Mouse (Mus musculus) megakaryocyte, embryonic 14.5 days (primary cell): ENCODE results near the gene 6030468B19Rik. TPM values are rescaled to one million over a fixed set of nuclear protein-coding genes. Genes with fewer than 3 reads are reported as not detected.
"Not testable (repeated sequence)": the region's sequence is repeated elsewhere in the genome, so short reads cannot be mapped to it uniquely, and the experiment has no call there.

Experiments used
- H3K27me3 ChIP-seq: replicated peaks from 2 replicates; pipeline ENCODE3; 2012; ENCODE audit warnings: inconsistent platforms
- H3K36me3 ChIP-seq: replicated peaks from 2 replicates; pipeline ENCODE3; 2012; ENCODE audit warnings: low read length, inconsistent platforms, mixed read lengths
- H3K4me1 ChIP-seq: 2 replicates; pipeline ENCODE4 v1.6.1; 2012; ENCODE audit warnings: inconsistent platforms
- H3K4me3 ChIP-seq: replicated peaks from 2 replicates; pipeline ENCODE3; 2012; ENCODE audit warnings: moderate library complexity, mild to moderate bottlenecking, inconsistent platforms
- H3K9me3 ChIP-seq: 2 replicates; pipeline ENCODE4 v1.6.1; 2012; ENCODE audit warnings: inconsistent platforms
- FLI1 ChIP-seq: IDR thresholded peaks from 2 replicates; pipeline ENCODE4 v1.6.1; 2012; ENCODE audit warnings: low read length, inconsistent platforms, mixed read lengths
- GATA1 ChIP-seq: IDR thresholded peaks from 3 replicates; pipeline ENCODE4 v1.6.1; 2012; ENCODE audit warnings: mixed read lengths, low read length, inconsistent platforms, borderline replicate concordance
- polyA plus RNA-seq: library from polyadenylated mRNA; stranded (reverse); fragments of >175 nt; gene quantifications from 2 replicates; pipeline ENCODE4 v1.2.3, GENCODE M21; 2012; ENCODE audit warnings: low replicate concordance; ENCODE audit not compliant: insufficient read depth

The 6030468B19Rik gene
- polyA plus RNA-seq, 1 experiment = 17.2 TPM

DNA sequence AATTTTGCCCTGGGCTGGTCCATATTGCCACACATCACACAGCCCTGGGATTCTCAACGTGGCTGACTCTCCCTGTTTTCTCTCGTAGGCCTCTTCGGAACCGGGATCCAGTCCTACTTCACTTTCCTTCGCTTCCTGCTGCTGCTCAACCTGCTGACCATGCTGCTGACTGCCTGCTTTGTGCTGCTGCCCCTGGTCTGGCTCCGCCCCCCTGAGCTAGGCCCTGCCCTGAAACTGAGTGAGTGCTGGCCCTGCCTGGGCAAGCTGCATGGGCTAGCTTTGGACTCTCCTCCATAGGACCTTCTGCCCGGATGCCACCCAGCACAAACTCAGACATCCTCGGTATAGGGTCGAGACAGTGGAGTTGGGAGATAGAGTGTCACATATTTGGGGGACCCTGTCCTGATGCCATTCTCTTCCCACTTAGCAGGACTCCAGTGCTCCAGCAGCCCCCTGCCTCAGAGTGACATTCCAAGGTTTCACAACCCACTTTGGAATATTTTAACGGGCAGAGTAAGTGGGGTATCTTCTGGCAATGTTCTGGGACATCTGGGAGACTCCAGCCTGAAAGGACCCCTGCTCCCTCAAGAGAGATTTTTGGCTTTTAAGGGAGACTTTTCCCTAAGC, 13.7 kb upstream of the 6030468B19Rik start:
- Histone ChIP-seq H3K36me3 (peaks cover 56% of the 10 kb centered on the region), H3K9me3 (no peaks in the 10 kb centered on the region), H3K4me1 (peaks cover 73% of the 10 kb centered on the region), H3K4me3 (peak overlapping the region; percentile 97), H3K27me3 (no peaks in the 10 kb centered on the region)
- TF ChIP-seq GATA1 (no peak), FLI1 (no peak)

DNA sequence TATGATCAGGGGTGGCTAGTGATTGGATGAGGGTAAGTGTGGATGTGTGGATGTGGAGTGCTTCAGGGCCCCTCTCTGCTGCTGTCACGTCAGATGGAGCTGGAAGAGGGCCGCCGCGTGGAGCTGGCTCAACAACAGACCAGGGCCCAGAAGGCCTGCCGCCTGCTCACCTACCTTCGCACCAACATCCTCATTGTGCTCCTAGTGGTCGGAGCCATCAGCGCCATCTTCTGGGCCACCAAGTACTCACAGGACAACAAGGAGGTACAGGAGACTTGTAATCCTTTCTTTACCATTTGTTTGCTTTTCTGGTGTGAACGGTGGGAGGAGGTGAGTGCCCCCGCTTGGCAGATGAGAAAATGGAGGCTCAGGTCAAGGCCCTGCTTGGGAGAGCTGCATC, 11.2 kb upstream of the 6030468B19Rik start:
- H3K36me3 ChIP-seq = peaks cover 75% of the 10 kb centered on the region
- H3K9me3 ChIP-seq = no peaks in the 10 kb centered on the region
- H3K4me1 ChIP-seq = peaks cover 66% of the 10 kb centered on the region
- H3K4me3 ChIP-seq = no peak overlapping the region
- TF ChIP-seq FLI1 (no peak), GATA1 (no peak)
- no peaks in the 10 kb centered on the region for H3K27me3 ChIP-seq

DNA sequence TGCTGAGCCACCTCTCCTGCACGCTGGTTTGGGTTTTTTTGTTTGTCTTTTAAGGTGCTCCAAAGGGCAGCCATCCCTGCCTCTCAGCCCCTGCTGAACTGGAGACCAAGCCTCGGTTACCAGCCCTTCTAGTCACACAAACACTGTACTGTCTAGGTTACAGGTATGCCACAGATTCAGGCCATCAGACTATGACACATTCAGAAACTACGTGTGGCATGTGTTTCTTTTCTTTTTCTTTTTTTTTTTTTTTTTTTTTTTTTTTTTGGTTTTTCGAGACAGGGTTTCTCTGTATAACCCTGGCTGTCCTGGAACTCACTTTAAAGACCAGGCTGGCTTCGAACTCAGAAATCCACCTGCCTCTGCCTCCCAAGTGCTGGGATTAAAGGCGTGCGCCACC, 9.0 kb upstream of the 6030468B19Rik start:
- not testable (repeated sequence) for H3K4me3 ChIP-seq, H3K27me3 ChIP-seq, H3K9me3 ChIP-seq
- peaks cover 62% of the 10 kb centered on the region for H3K4me1 ChIP-seq
- peaks cover 92% of the 10 kb centered on the region for H3K36me3 ChIP-seq

DNA sequence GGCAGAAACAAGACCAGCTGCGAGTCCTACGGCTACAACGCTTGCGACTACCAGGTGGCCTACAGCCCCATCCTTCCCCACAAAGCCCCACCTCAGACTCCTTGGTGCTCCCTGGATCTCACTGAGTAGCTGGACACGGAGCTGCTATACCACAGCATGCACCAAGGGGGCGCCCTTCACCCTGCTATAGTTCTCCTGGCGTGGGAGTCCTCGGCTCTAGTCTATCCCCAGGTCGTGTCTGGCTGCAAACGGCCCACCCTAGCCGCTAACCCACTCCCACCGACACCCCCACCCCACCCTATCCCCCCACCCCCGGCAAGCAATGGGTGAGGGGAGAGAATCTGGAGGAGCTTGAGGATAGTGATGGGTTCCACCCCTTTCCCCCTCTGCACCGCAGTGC, 7.2 kb upstream of the 6030468B19Rik start:
- H3K36me3 ChIP-seq = peaks cover 74% of the 10 kb centered on the region
- no peaks in the 10 kb centered on the region for H3K9me3 ChIP-seq
- peak overlapping the region; percentile 72 for H3K4me3 ChIP-seq
- peaks cover 44% of the 10 kb centered on the region for H3K4me1 ChIP-seq
- no peak for TF ChIP-seq FLI1
- no peak for TF ChIP-seq GATA1
- no peaks in the 10 kb centered on the region for H3K27me3 ChIP-seq

DNA sequence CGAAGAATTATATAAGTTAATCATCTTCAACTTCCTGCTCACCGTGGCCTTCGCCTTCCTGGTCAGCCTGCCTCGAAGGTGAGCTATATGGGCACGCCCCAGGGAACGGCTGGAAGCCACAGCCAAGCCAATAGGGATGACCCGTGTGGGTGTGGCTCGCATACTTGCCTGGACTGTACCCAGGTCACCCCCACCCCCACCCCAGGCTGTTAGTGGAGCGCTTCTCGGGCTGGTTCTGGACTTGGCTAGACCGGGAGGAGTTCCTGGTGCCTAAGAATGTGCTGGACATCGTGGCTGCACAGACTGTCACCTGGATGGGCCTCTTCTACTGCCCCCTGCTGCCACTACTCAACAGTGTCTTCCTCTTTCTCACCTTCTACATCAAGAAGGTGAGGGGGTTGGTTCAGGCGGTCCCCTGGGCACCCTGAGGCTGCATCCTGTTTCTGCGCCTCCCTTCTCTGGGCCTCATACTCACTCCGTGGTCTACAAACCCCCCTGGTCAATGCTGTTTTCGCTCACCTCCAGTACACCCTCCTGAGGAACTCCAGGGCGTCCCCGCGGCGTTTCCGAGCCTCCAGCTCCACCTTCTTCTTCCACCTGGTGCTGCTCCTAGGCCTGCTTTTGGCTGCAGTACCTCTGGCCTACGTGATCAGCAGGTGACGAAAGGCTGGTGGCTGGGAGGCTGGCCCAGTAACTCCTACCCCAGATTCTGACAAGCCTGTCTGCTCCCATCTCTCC, 6.6 kb upstream of the 6030468B19Rik start:
- Histone ChIP-seq H3K4me1 (peaks cover 41% of the 10 kb centered on the region), H3K9me3 (no peaks in the 10 kb centered on the region), H3K4me3 (peak overlapping the region; percentile 72), H3K36me3 (peaks cover 68% of the 10 kb centered on the region), H3K27me3 (no peaks in the 10 kb centered on the region)
- no peak for TF ChIP-seq FLI1
- TF ChIP-seq GATA1 = no peak

DNA sequence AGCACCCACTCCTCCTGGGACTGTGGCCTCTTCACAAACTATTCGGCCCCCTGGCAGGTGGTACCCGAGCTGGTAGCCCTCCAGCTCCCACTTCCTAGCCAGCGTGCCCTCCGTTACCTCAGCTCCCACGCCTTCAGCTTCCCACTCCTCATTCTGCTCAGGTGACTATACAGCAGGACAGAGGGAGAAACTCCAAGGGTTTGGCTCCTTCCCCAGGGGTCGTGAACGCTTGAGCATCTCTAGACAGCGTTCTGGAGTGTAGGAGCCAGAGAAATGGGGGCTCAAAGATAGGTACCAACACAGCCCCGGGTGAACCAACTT, 6.1 kb upstream of the 6030468B19Rik start:
- TF ChIP-seq FLI1 (no peak), GATA1 (no peak)
- Histone ChIP-seq H3K4me1 (peaks cover 42% of the 10 kb centered on the region), H3K36me3 (peaks cover 64% of the 10 kb centered on the region)

DNA sequence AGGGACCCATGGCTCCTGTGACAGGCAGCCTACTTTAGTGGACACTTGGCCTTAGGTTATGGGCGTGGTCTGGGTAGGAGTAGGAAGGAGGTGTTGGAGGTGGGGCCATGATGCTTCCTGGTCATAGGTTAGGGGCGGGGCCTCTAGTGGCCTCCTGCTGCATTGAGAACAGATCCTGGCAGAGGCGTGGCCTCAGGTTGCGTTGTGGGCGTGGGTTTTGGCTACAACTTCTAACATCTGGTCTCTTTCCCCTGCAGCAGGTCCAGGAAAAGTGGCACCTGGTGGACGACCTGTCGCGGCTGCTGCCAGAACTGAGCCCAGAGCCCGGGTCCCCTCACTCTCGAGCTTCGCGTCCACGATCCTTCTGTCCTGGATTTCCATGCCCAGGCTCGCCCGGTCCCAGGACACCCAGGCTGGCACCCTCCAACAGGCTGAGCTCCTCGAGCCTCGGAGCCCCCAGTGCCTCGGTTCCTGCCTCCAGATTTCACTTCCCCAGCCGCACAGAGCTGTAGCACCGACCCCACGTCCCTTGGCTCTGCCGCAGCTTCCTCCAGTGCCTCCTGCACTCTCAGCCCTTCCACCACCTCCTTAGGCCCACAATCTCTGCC, 5.1 kb upstream of the 6030468B19Rik start:
- TF ChIP-seq GATA1 (no peak), FLI1 (no peak)
- peak overlapping the region; percentile 65 for H3K4me3 ChIP-seq
- H3K36me3 ChIP-seq = peaks cover 54% of the 10 kb centered on the region
- peaks cover 50% of the 10 kb centered on the region for H3K4me1 ChIP-seq
- H3K9me3 ChIP-seq = no peaks in the 10 kb centered on the region
- H3K27me3 ChIP-seq = no peaks in the 10 kb centered on the region

More for the DNA sequence above, 6.1 kb upstream of the 6030468B19Rik start:
- Histone ChIP-seq H3K27me3 (no peaks in the 10 kb centered on the region), H3K9me3 (no peaks in the 10 kb centered on the region), H3K4me3 (no peak overlapping the region)

DNA sequence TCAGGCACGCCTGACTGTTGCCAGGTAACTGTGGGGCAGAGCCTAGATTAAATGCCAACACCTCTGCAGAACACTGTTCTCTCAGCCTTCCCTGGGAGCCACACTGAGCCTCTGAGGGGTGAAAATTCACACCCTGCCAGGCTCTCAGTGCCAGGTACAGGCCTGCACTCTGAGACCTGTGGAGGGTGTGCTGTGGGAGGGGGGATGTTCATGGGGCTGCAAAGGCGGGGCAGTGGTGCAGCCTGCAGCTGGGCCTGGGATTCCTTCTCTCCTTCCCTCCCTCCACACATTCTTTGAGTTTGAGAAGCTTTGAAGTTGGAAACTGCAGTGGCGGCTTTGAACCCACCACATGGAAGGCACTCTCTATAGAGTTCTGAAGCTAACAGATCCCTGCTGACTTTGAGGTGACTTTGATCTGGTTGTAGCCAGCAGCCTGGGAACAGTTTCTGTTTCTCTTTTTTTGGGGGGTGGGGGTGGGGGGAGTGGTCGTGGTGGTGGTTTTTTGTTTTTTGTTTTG, 3.4 kb upstream of the 6030468B19Rik start:
- no peak overlapping the region for H3K4me3 ChIP-seq
- peaks cover 67% of the 10 kb centered on the region for H3K4me1 ChIP-seq
- H3K36me3 ChIP-seq = peaks cover 38% of the 10 kb centered on the region
- TF ChIP-seq GATA1 (no peak), FLI1 (no peak)
- no peaks in the 10 kb centered on the region for H3K9me3 ChIP-seq
- H3K27me3 ChIP-seq = no peaks in the 10 kb centered on the region

DNA sequence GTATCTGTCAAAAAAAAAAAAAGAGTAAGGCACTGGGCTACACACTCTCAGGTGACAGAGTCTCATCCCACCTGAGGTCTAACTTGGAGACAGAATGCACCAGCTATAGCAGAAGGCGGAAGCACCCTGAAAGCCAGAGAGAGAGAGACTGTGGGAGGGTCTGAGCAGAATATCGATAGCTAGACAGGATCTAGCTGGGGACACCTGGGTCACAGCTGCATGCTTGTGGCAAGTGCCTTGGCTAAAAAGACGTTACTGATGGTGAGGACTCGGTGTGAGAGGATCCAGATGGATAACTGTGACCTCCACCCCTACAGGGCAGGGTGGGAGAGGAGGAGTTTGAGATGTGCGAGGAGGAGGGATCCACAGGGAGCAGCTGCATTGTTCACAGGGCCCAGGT, 506 bp upstream of the 6030468B19Rik start:
- H3K4me1 ChIP-seq = peaks cover 62% of the 10 kb centered on the region
- H3K27me3 ChIP-seq = no peaks in the 10 kb centered on the region
- H3K4me3 ChIP-seq = no peak overlapping the region

DNA sequence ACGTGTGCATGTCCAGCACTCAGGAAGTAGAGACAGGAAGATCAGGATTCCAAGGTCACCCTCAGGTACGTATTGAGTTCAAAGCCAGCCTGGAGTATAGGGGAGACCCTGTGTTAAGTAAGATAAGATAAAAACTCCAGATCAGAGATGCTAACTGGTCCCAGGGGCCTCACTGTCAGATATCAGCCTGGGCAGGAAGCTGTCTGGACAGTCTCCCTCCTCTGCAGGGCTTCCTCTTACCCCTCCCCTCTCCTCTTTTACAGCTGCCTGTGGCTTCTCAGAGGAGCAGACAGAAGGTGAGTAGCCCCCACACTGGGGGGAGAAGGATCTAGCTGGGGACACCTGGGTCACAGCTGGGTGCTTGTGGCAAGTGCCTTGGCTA, 691 bp downstream of the 6030468B19Rik start:
- Histone ChIP-seq H3K4me1 (peaks cover 58% of the 10 kb centered on the region), H3K36me3 (peaks cover 7% of the 10 kb centered on the region), H3K27me3 (no peaks in the 10 kb centered on the region), H3K4me3 (peak overlapping the region; percentile 85), H3K9me3 (no peaks in the 10 kb centered on the region)
- no peak for TF ChIP-seq GATA1
- TF ChIP-seq FLI1 = no peak

More for the DNA sequence above, 506 bp upstream of the 6030468B19Rik start:
- Histone ChIP-seq H3K9me3 (no peaks in the 10 kb centered on the region), H3K36me3 (peaks cover 13% of the 10 kb centered on the region)
- no peak for TF ChIP-seq FLI1
- TF ChIP-seq GATA1 = no peak
